Mouse (Mus musculus): ENCODE measurements around the gene 1110051M20Rik.
"Not testable (repeated sequence)": the region's sequence is repeated elsewhere in the genome, so short reads cannot be mapped to it uniquely, and the experiment has no call there.

The 1110051M20Rik gene

DNA sequence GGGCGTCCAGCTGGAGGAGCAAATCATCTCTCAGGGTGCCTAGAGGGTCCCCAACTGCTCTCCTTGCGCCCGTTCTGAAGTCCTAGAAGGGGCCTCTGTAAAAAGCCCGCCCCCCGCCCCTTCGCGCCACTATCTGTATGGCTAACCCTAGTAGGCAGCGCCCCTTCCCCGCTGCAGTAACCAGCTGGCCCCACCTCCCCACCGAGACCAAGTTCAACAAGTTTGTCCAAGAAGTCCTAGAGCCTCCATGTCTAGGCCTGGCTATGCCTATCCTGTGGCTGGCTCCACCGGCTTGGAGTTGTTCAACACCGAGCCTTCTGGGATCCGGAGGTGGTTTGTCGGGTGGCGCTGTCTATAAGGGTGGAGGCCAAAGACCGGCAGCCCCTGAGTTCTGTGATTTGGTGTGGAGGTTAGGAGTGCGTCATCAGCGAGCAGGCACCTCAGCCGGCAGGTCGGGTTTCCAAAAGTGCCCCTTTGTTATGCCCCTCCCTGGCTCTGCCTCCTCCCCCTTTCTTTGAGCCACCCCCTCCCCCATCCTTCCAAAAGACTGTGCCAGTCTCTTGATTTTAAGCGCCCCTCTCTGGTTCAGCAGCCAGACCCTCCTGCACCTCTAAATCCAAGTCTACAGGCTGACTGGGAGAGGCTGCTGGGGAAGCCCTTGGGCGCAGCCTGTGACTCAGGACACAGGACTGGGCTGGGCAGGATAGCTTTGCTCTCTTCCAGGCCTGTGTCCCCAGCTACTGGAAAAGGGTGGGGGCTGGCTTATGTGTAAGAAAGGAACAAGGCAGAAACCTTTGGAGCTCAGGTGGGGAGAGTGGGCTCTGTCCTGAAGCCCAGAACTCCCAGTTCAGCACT is 187.2 kb downstream of the 1110051M20Rik start:
- peak; percentile 79 for DNase-seq

GRCm38 (mm10) chr2:91256256-91257125 is 188.0 kb downstream of the 1110051M20Rik start:
- peak; percentile 82 for DNase-seq

DNA sequence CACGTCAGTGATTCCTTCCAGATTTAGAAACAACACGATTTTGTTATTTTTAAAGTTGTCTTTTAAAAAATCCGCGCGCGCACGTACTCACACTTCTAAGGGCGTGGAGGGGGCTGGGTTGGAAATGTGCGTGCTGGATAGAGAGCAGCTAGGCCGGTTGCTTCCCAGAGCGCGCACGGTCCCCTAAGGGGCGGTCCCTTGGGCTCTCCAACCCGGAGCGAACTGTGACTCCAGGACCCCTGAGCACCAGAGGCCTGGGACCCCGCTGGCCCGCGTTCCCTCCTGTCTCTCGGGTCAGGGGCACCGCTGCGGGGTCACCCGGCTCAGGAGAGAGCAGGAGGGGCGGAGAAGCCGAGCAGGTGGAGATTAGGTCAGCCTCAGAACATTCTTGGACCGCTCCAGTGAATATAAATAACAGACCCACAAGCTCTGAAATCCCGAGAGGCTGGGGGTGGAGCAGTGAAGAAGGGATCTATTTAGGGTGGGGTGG is 188.8 kb downstream of the 1110051M20Rik start, which contains the start of gene Pacsin3:
Gene Pacsin3, plus strand, starts transcription at position 294 of the 490 bp plus-strand sequence.
- peak; percentile 41 for DNase-seq

GRCm38 (mm10) chr2:91254725-91255380 is 189.7 kb downstream of the 1110051M20Rik start:
- no peak for DNase-seq

GRCm38 (mm10) chr2:91252512-91252911 is 192.0 kb downstream of the 1110051M20Rik start:
- no peak for DNase-seq

DNA sequence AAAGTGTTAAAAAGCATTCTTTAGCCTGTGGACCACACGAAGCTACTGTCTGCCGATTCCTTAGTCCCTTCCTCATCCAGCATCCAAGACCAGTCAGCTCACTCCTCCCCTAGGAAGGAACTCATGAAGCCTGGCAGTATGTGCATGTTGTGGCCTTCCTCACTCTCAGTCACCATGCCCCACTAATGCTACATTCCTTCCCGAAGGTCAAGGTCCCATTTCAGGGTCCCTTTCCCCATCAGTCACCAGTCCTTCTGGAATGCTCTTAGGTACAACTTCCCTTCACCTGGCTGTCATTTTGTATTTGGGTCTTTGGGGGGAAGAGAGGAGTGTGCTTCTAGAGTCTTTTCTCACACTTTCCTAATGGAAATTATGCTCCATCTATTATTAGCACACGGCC is 192.5 kb downstream of the 1110051M20Rik start:
- no peak for DNase-seq

DNA sequence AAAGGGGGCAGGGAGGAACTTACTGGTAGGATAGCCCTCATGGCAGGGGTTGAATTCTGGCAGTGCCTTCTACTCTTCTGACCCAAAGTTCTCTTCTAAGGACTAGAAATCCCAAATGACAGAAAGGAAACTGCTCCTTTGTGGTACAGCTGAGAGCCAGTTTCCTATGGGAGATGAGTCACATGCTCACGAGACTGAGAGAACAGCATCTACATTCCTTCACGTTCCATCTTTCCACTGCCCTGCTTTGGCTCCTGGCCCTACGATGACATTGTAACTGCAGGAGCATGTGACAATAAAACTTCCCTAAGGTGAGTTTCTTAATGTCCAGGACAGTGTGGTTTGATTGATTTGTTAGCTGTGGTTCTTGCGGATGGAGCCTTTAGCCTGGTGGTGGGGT is 196.1 kb downstream of the 1110051M20Rik start:
- no peak for DNase-seq

DNA sequence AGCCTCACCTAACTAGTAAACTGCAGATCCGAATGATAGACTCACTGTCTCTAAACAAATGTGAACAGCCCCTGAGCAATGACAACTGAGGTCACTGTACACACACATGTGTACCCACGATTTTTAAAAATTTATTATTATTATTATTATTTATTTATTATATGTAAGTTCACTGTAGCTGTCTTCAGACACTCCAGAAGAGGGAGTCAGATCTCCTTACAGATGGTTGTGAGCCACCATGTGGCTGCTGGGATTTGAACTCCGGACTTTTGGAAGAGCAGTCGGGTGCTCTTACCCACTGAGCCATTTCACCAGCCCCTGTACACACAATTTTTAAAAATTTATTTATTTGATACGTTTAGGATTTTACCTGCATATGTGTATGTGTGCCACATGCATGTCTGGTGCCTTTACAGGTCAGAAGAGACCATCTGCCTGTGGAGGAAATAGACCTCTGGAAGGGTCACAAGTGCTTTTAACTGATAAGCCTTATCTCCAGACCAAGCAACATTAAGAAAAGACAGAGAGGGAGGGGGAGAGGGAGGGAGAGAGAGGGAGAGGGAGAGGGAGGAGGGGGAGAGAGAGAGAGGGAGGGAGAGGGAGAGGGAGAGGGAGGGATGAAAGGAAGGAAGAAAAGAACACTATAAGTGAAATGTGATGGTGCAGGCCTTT is 199.8 kb downstream of the 1110051M20Rik start:
- no peak for DNase-seq

DNA sequence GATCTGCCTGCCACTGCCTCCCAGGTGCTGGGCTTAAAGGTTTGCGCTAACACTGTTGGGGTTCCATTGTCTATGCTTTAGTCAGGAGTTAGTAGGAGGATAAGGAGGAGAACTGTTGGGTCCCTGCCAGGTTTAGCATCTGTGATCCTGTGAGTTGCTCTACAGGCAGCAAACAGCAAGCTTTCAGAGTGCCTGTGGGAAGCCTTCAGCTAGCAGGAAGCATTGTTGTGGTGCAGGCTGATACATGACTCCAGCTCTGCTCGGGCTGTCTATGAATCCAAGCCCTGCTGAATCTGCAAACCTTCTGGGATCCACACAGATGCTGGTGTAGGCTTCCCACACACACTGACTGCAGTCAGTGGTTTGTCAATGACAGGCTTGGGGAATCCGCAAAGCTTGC is 201.1 kb downstream of the 1110051M20Rik start:
- no peak for DNase-seq

DNA sequence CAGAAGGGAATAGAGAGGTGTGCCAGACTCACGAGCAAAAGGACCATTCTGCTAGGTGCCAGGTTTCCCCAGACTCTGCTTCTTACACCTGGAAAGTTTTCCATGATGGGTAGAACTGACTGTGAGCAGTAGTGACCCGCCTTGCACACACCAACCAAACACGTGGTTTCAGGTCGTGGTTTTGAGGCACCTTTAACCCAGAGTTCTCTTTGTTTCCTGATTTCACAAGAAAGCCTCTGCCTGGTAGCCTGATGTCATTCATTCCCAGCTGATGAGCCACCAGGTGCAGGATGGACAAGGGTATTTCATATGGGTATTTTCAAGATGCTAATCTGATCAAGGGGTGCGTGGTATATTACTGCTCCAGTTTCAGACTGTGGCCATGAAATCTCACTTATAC is 202.0 kb downstream of the 1110051M20Rik start:
- DNase-seq, result no peak

DNA sequence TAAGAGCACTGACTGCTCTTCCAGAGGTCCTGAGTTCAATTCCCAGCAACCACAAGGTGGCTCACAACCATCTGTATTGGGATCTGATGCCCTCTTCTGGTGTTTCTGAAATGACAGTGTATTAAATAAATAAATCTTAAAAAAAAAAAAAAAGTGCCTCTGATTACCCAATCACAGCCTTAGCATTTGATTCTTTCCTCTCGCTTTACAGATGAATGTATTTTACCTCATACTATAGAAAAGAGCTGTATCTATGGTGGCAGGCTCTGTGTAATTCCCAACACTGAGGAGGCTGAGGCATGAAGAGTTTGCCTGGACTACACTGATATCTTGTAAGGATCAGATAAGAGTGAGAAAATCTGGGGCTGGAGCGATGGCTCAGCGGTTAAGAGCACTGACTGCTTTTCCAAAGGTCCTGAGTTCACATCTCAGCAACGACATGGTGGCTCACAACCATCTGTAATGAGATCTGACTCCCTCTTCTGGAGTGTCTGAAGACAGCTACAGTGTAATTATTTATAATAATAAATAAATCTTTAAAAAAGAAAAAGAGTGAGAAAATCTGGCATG is 206.9 kb downstream of the 1110051M20Rik start:
- not testable (repeated sequence) for DNase-seq

DNA sequence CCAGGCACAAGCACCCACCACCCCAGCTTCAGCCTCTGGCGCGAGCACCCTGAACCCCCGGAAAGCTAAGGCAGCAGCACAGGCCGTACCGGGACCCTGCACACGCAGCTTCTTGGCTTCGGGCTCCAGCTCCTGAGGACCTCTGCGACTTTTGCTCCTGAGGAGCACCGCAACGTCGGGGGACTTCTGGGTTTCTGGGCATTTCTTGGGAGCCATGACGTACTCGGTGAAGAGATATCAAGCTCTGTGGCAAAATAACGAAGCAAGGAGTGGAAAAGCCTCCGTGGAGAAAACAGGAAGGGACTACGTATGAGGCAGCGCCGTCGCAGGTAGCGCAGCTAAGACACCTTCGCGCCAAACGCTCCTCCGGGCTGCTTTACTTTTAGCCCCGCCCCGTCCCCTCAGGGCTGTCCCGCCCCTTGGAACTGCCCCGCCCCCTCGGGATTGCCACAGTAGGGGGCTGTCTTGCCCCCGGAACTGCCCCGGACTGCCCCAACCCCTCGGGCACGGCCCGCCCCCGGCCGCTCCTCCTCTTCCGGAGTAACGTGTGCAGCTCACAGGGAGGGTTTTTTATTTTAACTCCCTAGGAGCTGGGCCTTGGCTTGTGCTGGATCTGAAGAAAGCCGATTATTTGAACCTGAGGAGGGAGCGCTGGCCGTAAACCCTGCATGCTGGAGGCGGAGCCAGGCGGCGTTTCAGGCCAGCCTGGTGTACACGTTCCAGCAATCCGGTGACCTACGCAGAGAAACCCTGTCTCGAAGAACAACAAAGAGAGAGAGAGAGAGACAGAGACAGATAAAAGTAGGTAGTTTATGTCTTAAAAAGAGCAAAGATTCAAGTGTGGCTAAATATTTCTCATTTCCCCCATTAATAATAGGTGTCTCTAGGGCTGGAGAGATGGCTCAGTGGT is 207.6 kb downstream of the 1110051M20Rik start, which contains the start of gene Ddb2:
Gene Ddb2, minus strand, starts transcription at position 382 of the 910 bp plus-strand sequence.
- peak; percentile 96 for DNase-seq

- DNase-seq, result no peak
These were observed 214.8 kb downstream of the 1110051M20Rik start for GRCm38 (mm10) chr2:91229735-91230134.
